Mouse (Mus musculus): ENCODE measurements around the gene Cnbd2.

Gene Cnbd2

DNA sequence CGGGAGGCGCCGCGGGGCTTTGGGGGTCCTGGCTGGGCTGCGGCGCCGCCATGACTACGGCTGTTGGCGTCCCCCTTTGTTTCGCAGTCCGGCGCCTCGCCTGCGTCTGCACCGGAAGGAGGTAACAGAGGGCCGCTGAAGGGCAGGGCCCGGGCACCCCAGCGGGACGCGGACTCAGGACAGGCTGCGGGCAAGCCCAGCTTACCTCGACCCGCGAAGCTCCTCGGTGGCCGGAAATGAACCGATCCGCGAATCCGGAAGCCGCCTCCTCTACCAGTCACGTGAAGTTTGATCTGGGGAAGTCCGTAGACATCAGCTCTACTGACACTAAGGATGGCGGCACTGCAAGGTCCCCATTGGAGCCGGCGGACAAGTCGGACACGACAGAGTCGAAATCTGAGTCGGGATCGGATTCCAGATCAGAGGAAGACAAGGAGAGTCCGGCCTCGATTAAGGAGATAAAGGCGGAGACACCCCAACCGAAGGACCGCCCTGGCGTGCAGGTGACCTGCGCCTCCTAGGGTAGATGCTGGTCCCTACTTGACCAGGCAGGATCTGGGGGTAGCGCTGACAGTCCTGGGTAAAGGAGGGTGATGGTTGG is at the start of gene Cnbd2, which contains the start of gene Scand1:
Cnbd2 (plus strand) TSS at position 3 of the 601 bp plus-strand sequence.
Scand1 (minus strand) TSS at position 408 of the 601 bp plus-strand sequence.
- in situ Hi-C loops (cut with MboI, MseI): no loop called here

DNA sequence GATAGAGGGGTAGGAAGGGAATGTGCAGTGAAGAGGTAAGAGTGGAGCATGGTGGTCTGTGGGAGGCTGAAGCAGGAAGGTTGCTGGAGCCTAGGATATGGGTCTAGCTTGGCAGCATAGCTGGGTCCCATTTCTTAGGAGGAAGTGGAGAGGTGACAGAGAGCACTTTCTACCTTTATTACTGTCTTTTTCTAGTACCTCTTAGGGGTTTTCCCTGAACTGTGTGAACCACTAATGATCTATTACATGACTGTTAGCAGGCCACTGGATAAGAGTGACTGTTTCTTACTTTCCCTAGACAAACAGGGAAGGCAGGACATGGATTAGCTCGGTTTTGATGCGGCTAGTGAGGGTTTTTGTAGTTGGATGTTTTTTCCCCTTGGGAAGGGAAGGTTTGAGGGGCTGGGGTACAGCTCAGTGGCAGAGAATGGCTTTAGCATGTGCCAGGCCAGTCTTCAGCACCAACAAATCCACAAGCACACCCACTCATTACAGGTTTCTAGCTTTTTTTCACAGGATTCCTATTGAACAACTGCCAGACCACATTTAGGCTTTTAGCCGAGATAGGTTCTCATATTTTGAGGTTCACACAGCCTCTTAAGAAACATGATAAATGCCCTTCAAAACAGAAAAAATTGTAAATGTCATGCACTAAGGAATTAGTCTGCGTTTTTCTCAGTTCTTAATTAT is 48.8 kb upstream of the Cnbd2 start:
- in situ Hi-C loops (cut with MboI, MseI): no loop called here

GRCm38 (mm10) chr2:156267636-156268035 is 44.5 kb upstream of the Cnbd2 start:
- in situ Hi-C loops (cut with MboI, MseI): no loop called here

GRCm38 (mm10) chr2:156272553-156272952 is 39.5 kb upstream of the Cnbd2 start:
- in situ Hi-C loops (cut with MboI, MseI): no loop called here

- in situ Hi-C loops (cut with MboI, MseI): no loop called here
Observed at GRCm38 (mm10) chr2:156278226-156279017, 33.7 kb upstream of the Cnbd2 start.

DNA sequence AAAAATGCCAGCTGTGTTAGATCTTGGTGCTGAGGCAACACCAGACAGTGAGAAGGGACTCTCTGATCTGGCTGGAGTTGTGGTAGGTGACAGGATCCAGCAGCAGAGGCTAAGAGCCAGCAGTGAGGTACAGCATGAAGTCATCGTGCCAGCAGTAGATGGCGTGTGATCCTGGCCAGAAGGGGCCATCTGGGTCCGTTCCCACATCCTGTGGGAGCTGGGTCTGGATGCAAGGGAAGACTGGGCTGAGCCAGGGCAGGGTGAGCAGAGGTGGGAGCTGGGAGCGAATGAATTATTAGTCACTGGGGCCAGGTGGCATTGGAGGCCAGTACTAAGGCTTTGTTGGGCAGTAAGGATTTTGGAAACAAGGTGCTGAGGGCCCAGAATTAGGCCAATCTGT is 30.9 kb upstream of the Cnbd2 start:
- in situ Hi-C loops (cut with MboI, MseI): no loop called here

DNA sequence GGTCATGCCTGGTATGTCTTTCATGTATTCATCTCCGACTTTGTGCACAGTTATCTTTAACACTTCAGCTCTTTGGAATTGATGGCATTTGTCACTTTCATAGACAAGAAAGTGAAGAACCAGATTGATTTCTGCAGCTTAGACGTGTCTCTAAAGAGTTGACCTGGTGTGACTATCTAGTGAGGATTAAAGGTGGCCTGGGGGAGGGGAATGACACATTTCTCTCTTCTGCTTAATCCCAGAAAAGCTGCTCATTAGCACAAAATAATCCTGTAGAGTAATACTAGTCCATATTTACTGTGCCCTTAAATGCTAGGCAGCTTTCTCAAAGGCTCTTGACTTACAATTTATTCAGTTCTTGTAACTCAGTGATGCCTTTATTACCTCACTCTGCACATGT is 26.9 kb upstream of the Cnbd2 start:
- in situ Hi-C loops (cut with MboI, MseI): no loop called here

DNA sequence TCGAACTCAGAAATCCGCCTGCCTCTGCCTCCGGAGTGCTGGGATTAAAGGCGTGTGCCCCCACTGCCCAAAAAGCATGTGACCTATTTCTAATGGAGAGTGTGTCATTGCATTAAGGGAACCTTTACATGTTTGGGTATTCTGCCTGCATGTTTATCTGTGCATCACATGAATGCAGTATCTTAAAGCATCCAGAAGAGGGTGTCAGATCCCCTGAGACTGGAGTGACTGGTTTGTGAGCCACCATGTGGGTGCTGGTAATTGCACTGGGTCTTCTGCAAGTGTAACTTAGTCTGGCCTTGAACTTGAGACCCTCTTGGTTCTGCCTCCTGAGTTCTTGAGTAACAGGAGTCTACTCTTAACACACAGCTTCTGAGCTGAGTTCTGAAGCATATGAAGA is 25.4 kb upstream of the Cnbd2 start:
- in situ Hi-C loops (cut with MboI, MseI): no loop called here

- in situ Hi-C loops (cut with MboI, MseI): no loop called here
Observed at GRCm38 (mm10) chr2:156288222-156288621, 23.9 kb upstream of the Cnbd2 start.

- in situ Hi-C loops (cut with MboI, MseI): loop anchor here (5.0 kb wide), 1 partner anchor 98 kb away; no protein-coding TSS in a partner anchor
Observed at GRCm38 (mm10) chr2:156289552-156290160, 22.4 kb upstream of the Cnbd2 start.

DNA sequence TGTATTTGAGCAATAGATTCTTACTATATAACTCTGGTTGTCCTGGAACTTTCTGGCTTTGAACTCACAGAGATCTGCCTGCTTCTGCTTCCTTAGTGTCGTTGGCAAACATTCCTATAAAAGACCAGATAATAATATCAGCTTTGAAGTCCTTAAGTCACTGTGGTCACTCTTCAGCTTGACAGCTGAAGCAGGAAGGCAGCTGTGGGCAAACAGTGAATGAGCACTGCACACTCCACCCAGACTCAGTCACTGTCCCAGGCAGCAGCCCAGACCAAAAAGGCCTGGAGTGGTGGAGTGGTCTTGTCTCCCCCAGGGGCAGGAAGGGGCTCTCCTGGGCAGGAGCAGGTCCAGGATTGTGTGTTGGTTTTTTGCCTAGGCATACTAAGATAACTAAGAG is 20.1 kb upstream of the Cnbd2 start:
- in situ Hi-C loops (cut with MboI, MseI): loop anchor here (5.0 kb wide), 1 partner anchor 95 kb away; no protein-coding TSS in a partner anchor

DNA sequence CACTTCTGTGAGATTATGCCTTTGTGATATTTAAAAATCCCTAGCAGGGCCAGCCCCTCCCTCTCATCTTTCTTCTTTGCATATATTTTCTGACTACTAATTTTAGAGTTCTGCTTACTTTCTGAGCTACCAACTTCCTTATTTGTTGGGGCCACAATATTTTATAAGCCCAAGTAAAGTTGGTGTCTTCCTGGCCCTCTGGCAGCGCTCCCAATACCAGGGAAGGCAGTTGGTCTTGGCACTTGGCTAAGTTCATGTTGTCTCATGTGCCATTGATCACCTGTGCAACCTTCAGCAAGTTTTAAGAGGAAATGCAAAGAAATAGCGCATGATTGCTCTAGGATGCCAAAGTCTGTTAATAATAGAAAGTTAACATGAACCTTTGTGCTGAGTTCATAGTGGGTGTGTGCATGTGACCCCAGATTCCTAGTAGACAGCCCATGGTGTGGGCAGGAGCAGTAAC is 16.5 kb upstream of the Cnbd2 start:
- in situ Hi-C loops (cut with MboI, MseI): no loop called here

GRCm38 (mm10) chr2:156296190-156296589 is 15.9 kb upstream of the Cnbd2 start:
- in situ Hi-C loops (cut with MboI, MseI): no loop called here

- in situ Hi-C loops (cut with MboI, MseI): no loop called here
Observed at GRCm38 (mm10) chr2:156297653-156298052, 14.4 kb upstream of the Cnbd2 start.

- in situ Hi-C loops (cut with MboI, MseI): no loop called here
Observed at GRCm38 (mm10) chr2:156298458-156298857, 13.6 kb upstream of the Cnbd2 start.

- in situ Hi-C loops (cut with MboI, MseI): no loop called here
Observed at GRCm38 (mm10) chr2:156302063-156302462, 10.0 kb upstream of the Cnbd2 start.

DNA sequence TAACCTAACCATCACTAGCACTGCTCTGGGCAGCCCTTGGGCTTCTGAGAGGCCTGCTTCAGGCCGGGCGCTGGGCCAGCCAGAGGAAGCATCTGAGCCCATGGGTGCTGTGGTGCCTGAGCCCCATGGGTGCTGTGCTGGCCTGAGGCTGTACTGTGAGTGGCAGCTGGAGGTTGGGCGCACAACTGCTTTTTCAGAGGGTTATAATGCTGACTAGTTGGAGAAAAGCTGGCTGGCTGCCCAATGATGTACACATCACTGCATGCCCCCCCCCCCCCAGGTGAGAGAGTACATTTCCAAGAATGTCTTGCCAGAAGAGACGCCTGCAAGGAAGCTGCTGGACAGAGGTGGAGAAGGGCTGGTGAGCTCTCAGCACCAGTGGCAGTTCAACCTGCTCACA is 7.7 kb upstream of the Cnbd2 start:
- in situ Hi-C loops (cut with MboI, MseI): no loop called here

DNA sequence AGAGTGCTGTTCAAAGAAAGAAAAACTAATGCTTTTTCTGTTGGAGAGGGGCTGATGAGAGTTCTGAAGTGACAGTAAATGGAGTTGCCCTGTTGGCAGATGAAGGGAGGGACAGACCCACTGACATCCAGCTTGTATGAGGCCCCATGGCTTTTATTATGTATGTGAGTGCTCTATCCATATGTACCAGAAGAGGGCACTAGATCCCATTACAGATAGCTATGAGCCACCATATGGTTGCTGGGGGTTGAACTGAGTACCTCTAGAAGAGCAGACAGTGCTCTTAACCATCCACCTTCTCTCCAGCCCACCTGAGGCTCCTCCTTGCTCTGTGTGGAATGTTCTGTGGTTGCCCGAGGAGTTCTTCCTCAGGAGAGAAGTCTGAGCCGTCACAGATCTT is 6.3 kb upstream of the Cnbd2 start:
- in situ Hi-C loops (cut with MboI, MseI): no loop called here

GRCm38 (mm10) chr2:156307261-156307660 is 4.8 kb upstream of the Cnbd2 start:
- in situ Hi-C loops (cut with MboI, MseI): no loop called here

GRCm38 (mm10) chr2:156309948-156310347 is 2.2 kb upstream of the Cnbd2 start:
- in situ Hi-C loops (cut with MboI, MseI): no loop called here

GRCm38 (mm10) chr2:156310455-156310854 is 1.6 kb upstream of the Cnbd2 start:
- in situ Hi-C loops (cut with MboI, MseI): no loop called here

GRCm38 (mm10) chr2:156310945-156311344 is 1.2 kb upstream of the Cnbd2 start:
- in situ Hi-C loops (cut with MboI, MseI): no loop called here
